ENCODE assay signal across 8 mouse cellular contexts in genomic region chr15:85991453-85992124, GRCm38 (mm10). TPM values are rescaled to one million over a fixed set of nuclear protein-coding genes. Genes with fewer than 3 reads are reported as not detected.
DNase-seq lines count a peak whose midpoint lies in the region; ATAC-seq lines count a peak whose summit lies in the region.

No protein-coding gene starts in this region.

- H3K4me2 ChIP-seq in heart, embryonic 12.5 days = no peak overlapping the region

- no peaks in the 10 kb centered on the region for H3K36me3 ChIP-seq in hindbrain, embryonic 10.5 days
- no peaks in the 10 kb centered on the region for H3K36me3 ChIP-seq in limb, embryonic 10.5 days
- H3K36me3 ChIP-seq in heart, embryonic 12.5 days = no peaks in the 10 kb centered on the region

- intact Hi-C loops in heart, postnatal 14 days (cut with DNase I) = no loop called here

- H3K27ac ChIP-seq in hindbrain, embryonic 10.5 days = peak overlapping the region; percentile 78
- peak overlapping the region; percentile 56 for H3K27ac ChIP-seq in limb, embryonic 10.5 days
- H3K27ac ChIP-seq in heart, embryonic 12.5 days (ENCODE audit: poor library complexity, severe bottlenecking) = no peak overlapping the region

- no peaks in the 10 kb centered on the region for H3K9me3 ChIP-seq in hindbrain, embryonic 10.5 days
- no peaks in the 10 kb centered on the region for H3K9me3 ChIP-seq in limb, embryonic 10.5 days (replicated peaks)
- H3K9me3 ChIP-seq in heart, embryonic 12.5 days (replicated peaks) = 0 out of 2 replicates have a peak, but pooled peaks cover 3% of the 10 kb centered on the region

- no peak overlapping the region for H3K4me3 ChIP-seq in hindbrain, embryonic 10.5 days
- H3K4me3 ChIP-seq in limb, embryonic 10.5 days = no peak overlapping the region
- no peak overlapping the region for H3K4me3 ChIP-seq in heart, embryonic 12.5 days

- peak; percentile 56 for DNase-seq in retina, postnatal 1 day
- no peak for DNase-seq in retina, embryonic 14.5 days (ENCODE audit: low spot score)
- no peak for DNase-seq in hindbrain, embryonic 10.5 days (ENCODE audit: low spot score)
- no peak for DNase-seq in limb, embryonic 10.5 days (ENCODE audit: low spot score)
- peak; percentile 69 for DNase-seq in yolk sac, embryonic 10.5 days (ENCODE audit: low spot score)
- DNase-seq in gastrocnemius, postnatal 25 days = no peak
- no peak for DNase-seq in heart, postnatal 14 days

- H3K27me3 ChIP-seq in hindbrain, embryonic 10.5 days (ENCODE audit: insufficient read depth, poor library complexity, severe bottlenecking) = peaks cover 24% of the 10 kb centered on the region
- H3K27me3 ChIP-seq in limb, embryonic 10.5 days (ENCODE audit: low read depth, poor library complexity, severe bottlenecking) = peaks cover 4% of the 10 kb centered on the region; the same call in 1 of the 2 replicates
- H3K27me3 ChIP-seq in heart, embryonic 12.5 days (replicated peaks) = peaks cover 7% of the 10 kb centered on the region; the same call in 1 of the 2 replicates

- no peak for ATAC-seq in heart, embryonic 12.5 days (ENCODE audit: insufficient number of reproducible peaks, low FRiP score)

- H3K4me1 ChIP-seq in hindbrain, embryonic 10.5 days (replicated peaks) = peaks cover 59% of the 10 kb centered on the region
- H3K4me1 ChIP-seq in limb, embryonic 10.5 days = peaks cover 33% of the 10 kb centered on the region
- H3K4me1 ChIP-seq in heart, embryonic 12.5 days (replicated peaks) = peaks cover 11% of the 10 kb centered on the region

- WGBS in hindbrain, embryonic 10.5 days = 61% methylated on average over 5 of the region's 5 CpGs
- 61% methylated on average over 5 of the region's 5 CpGs for WGBS in limb, embryonic 10.5 days
- WGBS in heart, embryonic 12.5 days = 77% methylated on average over 5 of the region's 5 CpGs

- H3K9ac ChIP-seq in heart, embryonic 12.5 days = no peak overlapping the region

RNA-seq across cellular contexts. Expression of gene Celsr1, which starts 42.0 kb away (rescaled TPM):
- polyA plus RNA-seq in hindbrain, embryonic 10.5 days (2016; fragmentation: Nextera tagmentation; extraction: Ambion mirVana) = 3.4 and 3.6 TPM in 2 replicates
- polyA plus RNA-seq in limb, embryonic 10.5 days (2016; fragmentation: Nextera tagmentation; extraction: Ambion mirVana) = 0.67 and 0.86 TPM in 2 replicates
- total RNA-seq in gastrocnemius, postnatal 25 days (2021) = under 1 TPM; 0.31 to 0.43 TPM
- 2.0 and 2.3 TPM in 2 replicates for polyA plus RNA-seq in heart, embryonic 12.5 days (2016; fragmentation: Nextera tagmentation; extraction: Ambion mirVana)
- total RNA-seq in heart, postnatal 14 days (2021) = 10 to 100 TPM in 1 of 2 experiments, 1 to 10 TPM in 1; 10.0 to 11.5 TPM

Comparison
In these comparisons a context has a peak if more than half of its experiments do, and no peak if none do; other contexts are left out.
1. DNase-seq: peak in retina, postnatal 1 day (single experiment) and yolk sac, embryonic 10.5 days (single experiment); none in retina, embryonic 14.5 days (single experiment), hindbrain, embryonic 10.5 days (single experiment), limb, embryonic 10.5 days (single experiment), gastrocnemius, postnatal 25 days (single experiment) and heart, postnatal 14 days (0 of 2).